Mouse (Mus musculus) testis, postnatal 14 days (tissue): ENCODE measurements around the gene Gcnt4.

Source experiments
- DNase-seq: peaks from one replicate; pipeline ENCODE4 v3.0.0; 2021; ENCODE audit warnings: low spot score

Gene Gcnt4

DNA sequence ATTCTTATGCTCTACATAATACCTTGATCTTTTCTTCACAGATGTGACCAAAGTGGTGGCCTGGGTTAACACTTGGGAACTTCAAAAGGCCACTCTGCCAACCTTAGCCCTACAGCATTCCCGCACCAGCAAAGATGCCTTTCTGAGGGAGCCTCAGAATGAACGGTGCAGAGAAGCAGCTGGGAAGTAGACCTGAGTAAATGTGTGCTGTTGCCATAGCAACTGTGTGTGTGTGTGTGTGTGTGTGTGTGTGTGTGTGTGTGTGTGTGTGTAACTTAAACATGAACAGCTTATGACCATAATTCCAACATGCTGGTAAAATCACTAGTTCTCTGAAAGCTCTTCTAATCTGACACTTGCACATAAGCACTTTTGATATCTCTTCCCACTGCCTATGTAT, 27.4 kb downstream of the Gcnt4 start:
- no peak for DNase-seq

DNA sequence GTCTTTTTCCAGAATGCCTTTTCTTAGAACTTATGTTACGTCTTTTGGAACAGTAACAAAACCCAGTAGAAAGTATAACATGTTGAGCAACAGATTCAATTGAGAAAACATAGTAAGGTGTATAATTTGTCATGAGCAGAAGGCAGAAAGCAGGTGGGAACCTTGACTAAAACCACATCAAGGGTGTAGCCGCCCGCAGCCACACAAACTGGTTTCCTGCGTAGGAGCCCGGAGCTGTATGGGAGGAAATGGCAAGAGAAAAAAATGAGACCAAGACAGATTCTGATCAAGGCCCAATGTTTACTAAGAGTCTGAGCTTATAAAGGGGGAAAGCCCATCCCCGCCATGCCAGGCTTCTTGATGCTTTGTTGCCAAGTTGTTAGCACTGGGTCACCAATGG, 32.0 kb downstream of the Gcnt4 start:
- DNase-seq: no peak

DNA sequence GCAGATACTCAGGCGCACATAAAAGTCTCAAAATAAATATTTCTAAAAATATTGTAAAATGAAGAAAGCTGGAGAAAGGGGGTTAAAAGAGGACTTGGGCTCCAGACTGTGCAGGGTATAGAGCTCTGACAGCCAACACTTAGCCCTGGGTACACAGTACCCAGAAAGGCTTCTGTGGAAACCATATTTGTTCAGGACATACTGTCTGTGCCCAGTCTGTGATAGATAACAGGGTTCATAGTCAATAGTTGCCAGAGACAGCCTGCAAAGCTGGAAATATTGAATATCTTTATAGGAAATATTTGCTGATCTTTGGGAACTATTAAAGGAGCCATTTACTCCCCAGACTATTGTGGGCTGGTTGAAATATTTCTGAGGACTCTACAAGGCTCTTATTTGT, 35.5 kb downstream of the Gcnt4 start:
- DNase-seq: no peak

DNA sequence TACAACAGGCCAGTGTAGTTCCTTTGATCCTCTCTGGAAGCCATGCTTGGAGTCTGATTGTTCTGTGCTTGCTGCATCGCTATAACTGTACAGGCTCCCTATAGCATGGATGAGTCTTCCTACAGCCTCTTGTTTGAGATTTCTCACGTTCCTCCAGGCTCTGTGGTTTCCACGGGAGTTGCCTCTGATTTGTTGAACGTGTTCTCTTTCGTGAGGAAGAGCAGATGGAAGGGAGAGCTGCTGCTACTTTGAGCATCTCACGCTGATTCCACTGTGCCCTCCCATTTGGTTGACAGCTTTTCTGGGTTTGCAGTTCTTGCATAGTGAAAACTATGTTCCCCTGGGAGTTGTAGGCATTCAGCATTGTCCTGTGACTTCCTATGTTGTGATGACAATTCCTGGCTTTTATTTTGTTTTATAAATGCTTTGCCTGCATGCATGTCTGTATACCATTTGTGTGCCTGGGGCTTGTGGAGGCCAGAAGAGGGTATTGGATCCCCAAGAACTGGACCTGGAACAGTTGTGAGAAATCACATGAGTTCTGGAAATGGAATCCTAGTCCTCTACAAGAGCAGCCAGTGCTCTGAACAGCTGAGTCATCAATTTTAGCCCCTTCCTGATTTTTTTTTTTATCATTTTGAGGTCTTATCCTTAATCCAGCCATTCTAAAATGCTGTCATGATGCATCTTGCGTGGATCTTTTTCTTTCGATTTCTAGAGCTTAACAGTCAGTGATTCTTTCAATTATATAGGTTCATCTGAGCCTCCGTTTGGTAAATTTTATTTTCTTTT, 37.1 kb downstream of the Gcnt4 start:
- DNase-seq: no peak

DNA sequence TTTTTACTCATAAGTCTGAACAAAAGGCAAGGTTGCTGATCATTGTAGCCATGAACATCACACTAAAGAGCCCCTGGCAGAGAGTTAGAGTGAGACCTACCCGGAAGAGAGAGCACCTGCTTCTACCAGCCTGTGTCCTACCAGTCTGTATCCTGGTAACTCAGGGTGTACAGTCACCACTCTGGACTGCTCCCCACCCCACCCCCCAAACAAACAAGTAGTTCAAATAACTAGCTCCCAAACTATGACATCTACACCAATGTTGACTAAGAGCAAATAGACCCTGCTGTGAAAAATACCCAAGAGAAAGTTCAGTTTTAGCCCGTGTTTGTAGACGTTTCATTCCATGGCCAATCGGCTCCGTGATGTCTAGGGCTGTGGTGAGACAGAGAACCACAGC, 38.3 kb downstream of the Gcnt4 start:
- no peak for DNase-seq

DNA sequence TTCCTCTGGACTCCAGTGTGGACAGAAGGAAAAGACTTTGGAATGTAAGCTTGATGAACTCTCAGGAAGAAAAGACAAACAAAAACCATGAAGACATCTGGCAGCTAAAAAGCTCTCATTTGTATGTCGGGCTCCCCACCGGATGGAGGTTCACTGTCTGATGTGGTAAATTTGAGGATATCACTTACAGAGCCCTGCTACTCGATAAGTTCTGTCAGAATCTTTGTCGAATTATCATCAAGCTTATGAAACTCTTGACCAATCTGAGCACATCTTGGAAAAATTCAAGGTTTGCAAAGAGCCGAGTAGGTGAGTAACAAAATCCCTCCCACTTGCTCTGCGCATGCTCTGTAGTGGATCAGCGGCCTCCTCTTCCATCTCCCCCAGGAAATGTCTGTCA, 40.5 kb downstream of the Gcnt4 start:
- no peak for DNase-seq

DNA sequence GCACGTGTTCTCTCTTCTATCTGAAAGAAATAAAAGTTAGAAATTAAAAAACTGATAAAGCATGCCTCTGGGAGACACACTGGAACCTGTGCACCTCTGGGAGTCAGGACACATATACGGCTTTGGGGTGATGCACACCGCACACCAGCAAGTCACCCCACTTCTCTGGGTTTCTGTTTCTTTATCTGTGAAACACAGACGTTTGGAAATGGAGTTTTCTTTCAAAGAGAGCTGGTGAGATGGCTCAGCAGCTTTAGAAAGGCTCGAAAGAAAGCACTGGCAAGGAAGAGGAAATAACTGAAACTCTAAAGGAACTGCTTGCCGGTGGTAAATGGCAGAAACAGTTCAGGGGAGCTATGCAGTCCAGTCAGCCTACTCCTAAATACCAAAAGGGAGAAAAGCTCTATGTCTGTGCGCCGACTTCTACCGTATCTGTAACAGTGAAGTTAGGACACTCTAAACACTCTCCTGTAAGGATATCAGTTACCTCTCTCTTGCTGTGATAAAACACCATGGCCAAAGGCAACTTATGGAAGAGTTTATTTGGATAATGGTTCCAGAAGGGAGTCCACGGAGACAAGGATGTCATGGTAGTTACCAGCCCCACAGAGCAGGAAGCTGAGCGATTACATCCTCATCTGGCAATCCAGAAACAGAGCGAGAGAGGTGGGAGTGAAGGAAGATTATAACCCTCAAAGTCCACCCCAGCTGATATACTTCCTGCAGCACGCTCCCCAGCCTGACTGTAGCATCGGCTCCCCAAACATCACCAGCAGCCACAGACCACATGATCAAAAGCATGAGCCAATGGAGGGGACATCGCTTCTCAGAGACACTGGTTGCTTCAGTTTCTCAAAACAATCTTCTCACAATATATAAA, 42.0 kb downstream of the Gcnt4 start:
- no peak for DNase-seq

DNA sequence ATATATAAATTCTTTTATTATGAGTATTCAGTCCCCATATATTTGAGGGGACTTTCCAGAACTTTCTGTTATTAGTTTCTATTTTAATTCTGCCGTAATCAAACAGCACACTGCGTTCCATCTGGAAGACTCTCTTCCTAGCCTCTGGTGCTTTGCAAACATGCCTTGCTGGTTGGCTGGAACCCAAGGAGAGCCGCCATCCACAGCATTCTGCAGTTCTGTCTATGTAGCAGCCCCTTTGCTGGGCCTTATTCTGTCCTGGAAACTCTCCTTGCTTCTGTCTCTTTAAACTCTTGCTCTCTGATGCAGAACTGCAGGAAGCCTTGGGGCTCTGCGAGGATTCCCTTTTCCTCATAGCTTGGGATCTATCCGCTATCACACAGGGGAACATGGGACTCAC, 42.6 kb downstream of the Gcnt4 start:
- peak; percentile 32 for DNase-seq

DNA sequence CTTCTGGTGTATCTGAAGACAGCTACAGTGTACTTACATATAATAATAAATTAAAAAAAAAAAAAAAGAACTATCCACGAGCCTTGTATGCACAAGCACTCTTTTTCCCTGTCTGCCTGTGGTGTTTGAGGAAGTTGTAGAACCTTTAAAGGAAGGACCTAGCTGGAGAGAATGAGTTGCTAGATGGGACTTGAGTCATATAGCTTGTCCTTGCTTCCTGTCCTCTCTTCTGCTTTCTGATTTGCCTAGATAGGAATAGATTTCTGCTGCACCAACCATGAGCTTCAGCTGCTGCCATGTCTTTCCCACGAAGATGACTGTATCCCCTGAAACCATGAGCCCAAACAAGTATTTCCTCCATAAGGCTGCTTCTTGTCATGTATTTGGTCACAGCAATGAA, 43.3 kb downstream of the Gcnt4 start:
- DNase-seq: no peak

DNA sequence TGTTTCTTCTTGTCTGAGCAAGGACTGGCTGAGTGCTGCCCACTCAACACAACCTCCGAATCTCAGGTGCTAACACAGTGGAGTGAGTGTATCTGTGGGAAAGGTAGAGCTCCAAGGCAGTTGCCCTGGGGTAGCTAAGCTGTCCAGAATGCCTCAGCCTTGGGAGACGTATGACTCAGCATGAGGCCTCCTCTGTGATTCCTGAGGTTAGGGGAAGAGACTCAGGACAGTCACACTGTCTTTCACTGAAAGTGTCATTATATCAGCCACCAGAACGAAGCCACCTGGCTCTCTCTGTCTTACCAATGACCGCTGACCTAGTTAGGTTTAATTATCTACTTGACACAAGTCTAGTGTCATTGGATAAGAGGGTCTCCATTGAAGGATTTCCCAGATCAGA, 46.6 kb downstream of the Gcnt4 start:
- no peak for DNase-seq

DNA sequence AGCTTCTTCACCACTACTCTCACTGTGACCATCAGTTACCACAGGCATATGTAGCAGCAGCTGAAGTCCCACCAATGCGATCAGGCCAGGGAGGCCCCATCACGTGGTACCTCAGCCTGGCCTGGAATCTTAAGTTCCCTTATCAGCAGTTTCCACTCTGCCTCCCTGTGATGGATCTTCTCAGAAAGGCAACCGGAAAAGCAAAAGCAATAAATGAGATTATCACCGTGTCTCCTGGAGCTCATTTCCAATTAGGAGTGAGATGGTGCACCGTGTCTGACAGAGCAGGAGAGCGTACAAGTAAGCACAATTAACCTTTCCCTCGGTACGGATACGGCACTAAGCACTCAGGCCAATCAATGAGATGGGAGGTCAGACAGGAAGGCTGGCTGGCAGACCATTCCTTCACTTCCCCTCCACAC, 47.4 kb downstream of the Gcnt4 start:
- DNase-seq: no peak

DNA sequence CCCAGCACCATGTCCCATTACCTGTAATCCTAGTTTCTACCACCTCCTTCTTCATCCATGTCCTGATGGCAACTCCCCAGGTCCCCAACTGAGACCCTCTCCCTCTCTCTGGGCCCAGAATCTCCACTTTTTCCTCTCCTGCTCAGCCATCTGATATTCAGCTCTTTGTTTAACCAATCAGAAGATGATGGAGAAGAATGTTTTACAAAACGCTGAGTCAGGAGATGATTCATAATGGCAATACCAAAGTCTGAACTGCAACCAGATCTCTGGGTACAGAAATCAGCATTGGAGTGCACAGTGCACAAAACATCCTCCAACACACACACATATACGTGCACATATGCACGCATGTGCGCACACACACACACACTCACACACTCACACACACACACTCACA, 48.8 kb downstream of the Gcnt4 start:
- DNase-seq: no peak

DNA sequence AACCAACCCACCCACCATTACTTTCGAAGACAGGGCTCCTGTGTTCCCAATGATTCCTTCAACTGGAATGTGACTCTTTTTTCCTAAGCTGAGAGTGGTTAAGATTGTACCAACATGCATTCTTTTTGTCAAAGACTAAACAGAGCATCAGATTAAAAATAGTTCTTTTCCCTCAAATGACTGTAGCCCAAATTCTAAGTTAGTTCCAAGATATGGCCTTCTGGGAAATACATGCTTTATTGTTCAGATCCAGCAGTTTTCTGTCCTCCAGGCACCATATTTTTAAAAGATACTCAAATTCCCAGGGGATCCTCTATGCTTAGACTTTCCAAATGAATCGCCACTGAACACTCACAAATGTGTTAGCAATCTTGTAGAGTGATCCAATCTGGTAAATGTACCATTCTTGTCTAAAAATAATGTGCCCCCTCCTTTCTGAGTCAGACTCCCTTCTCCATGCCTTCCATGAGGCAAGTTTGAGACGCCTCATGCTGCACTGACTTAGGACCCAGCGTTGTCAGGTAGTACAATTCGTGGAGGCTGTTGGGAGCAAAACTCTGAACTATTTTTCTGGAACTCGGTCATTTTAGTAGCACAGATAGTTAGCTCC, 52.6 kb downstream of the Gcnt4 start:
- DNase-seq: no peak

DNA sequence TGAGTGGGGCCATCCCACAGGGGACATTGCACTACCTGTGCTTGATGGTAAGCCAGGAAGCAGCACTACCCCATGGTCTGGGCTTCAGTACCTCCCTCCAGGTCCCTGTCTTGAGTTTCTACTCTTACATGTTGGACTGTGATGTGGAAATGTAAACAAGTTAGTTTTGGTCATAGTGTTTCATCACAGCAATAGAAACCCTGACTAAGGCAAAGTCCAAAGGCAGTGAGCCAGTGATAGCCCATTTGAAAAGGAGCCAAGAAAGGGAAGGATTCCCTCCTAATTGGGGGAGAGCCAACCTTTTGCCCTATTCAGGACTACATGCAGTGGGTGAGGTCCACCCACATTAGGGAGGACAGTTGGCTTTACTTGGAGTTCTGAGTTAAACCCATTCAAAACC, 56.1 kb downstream of the Gcnt4 start:
- no peak for DNase-seq

DNA sequence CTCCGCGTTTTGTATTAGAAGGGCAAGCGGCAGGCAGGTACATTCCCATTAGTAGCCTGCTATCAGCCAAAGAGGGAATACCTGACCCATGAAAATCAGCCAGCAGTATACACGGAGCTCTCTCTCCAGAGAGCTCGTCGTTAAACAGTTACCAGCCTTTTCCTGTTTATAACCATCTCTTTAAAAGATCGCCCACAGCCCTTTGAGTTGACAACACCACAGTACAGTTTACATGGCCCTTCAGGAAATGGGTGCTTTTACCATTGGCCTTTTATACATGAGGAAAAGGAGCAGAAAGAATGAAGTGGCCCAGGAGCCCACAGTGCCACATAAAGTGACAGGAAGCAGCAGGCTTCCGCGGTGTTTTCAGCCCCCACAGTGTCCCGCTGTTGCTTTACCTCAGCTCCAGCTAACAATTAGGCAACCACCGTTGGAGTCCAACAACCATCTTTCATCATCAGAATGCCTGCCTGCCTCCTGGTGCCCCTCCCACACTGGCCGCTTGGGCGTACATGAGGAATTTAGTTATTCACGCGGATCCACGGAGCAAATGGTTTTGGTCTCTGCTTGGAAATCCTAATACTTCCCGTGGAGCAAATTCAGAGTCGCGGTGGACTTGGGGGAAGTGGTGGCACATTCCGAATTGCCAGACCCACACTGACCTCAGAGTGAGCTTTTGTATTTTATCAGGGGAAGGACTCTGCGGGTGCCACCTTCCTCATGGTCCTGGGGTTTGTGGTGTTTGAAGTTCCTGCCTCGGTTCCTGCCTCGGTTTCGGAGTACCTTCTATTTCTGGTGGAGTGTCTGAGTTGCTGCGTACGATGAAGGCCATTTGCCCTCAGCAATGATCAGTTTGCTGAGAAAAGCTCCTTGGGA, 59.0 kb downstream of the Gcnt4 start:
- no peak for DNase-seq

DNA sequence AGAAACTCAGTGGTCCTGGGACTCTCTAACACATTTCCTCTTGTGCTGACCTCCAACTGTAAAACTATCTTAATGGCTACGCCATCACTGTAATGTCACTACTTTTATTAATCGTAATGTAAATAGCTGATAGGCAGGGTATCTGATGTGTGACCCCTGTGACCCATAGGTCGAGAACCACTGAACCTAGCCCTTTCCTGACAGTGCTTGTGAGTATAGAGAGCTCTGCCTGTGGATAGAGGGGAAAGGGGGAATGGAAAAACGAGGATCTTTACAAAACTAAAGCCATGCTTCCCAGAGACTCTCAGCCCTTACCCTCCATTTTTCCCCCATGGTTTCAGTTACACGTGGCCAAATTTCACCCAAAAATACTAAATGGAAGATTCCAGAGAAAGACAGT, 60.2 kb downstream of the Gcnt4 start:
- DNase-seq: no peak

DNA sequence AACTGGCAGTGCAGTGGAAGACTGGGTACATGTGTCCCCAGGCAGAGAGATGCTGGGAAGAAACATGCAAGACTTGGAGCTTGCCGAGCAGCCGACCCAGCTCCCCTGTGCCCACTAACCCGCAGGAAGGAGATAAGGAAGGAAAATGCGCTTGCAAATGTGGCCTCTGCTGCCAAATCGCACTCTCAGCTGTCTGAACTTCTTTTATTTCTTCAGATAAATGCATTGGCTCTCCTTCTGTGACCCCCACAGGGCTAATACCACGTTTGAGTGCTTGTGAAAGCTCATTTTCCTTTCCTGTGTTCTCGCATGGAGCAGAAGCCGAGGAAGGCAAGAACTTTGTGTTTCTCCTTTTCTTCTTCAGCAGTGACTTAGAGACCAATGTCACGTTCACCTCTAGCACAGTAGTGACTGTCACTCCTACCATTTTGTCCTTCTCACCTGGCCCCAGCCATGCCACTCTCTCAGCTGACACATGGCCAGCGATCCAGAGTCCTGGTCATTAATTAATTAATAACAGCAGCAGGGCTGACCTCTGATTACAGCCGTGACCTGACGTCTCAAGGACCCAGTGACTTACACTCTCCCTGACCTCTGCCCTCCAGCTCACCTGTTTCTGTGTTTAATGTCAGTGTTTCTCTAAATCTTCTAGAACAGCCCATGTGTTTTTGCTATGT, 61.2 kb downstream of the Gcnt4 start:
- no peak for DNase-seq

DNA sequence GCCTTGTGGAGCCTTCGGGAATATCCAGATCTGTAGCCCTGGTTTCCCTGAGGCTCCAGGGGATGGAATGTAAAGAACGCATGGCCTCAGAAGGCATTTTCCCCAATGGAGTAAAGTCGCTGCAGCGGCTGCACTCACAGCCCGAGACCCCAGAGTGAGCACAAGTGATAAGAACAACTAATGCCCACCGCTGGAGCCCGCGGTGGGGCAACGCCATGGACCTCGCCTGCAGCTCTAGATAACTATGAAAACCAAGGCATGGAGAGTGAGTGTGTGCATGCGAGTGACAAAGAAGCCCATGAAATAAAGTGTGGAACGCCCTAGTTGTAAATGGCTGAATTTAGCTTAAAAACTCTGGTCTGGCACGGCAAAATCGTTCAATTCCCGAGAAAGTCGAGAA, 64.6 kb downstream of the Gcnt4 start:
- no peak for DNase-seq

DNA sequence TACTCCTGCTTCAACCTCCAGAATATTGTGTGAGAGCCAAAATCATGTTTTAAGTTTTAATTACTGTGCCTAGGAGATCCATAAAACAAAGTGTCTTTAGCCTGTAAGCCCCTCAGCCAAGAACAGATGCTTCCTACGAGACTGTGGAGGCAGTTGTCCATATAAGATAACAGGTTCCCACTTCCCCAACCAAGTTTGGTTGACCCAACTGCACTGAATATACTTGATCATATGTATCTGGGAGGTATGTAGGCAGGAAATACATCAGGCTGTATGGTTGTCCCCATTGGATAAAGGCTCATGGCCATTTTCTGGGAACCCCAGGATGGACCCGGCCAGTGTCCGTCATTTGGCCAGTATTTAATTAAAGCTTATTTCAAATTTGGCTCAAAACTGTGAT, 65.6 kb downstream of the Gcnt4 start:
- no peak for DNase-seq

DNA sequence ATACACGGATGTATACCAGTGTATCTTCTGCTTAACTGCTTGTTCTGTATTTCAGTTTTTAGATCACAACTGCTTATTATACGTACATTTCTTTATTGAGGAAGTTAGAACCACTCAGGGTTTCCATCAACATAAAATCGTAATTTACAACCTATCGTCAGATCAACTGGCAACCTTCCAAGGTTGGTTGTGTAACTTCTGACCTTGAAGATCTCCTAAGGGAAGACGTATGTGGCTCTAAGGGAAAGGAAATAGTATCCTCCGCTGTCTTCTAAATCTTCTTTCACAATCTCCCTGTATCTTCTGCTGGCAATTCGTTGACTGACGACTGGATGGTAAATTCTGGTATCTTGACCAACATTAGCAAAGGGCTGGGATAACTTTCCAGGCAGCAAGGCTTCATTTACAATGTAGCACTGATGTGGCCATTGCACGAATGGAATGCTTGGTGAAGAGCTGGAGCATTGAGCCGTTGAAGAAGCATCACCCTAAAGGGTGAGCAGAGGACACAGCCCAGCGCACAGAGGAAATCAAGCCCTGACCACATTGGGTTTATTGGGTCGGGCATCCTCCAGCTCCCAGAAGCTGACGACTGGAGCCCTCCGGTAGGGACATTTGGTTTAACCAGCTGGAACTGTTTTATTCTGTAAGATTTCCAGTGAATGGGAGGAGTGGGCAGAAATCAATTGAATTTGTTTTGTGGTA, 66.2 kb downstream of the Gcnt4 start:
- DNase-seq: no peak
